Mouse (Mus musculus): Measurements from ENCODE around the gene Gabrp. TPM values are rescaled to one million over a fixed set of nuclear protein-coding genes. Genes with fewer than 3 reads are reported as not detected.

The Gabrp gene
- total and polyA plus RNA-seq, 3 experiments, result 0.08 TPM; not detected in 2

- Histone ChIP-seq H3K79me2 (replicated peaks; ENCODE audit: control insufficient read depth, extremely low read depth, insufficient read depth, poor library complexity, severe bottlenecking) (no peaks in the 10 kb centered on the region), H3K27ac (ENCODE audit: insufficient read depth, low read depth) (no peak within 1 kb of the TSS), H3K9me3 (replicated peaks; ENCODE audit: low read length) (no peaks in the 10 kb centered on the region), H3K27me3 (replicated peaks) (peaks cover 41% of the 10 kb centered on the region), H3K4me3 (replicated peaks in 1 of 3; ENCODE audit: low read depth in 2 of 3, low read length in 2 of 3, poor library complexity in 1 of 3) (no peak within 1 kb of the TSS), H3K9ac (ENCODE audit: insufficient read depth, low read depth) (no peak within 1 kb of the TSS), H3K36me3 (replicated peaks in 1 of 2; ENCODE audit: control insufficient read depth in 1 of 2, insufficient read depth in 1 of 2, low read length in 1 of 2) (no peaks in the 10 kb centered on the region), H3K4me2 (ENCODE audit: insufficient read depth, low read depth, poor library complexity, severe bottlenecking) (no peak within 1 kb of the TSS), H3K4me1 (ENCODE audit: control insufficient read depth in 1 of 2, insufficient read depth in 2 of 2) (no peaks in the 10 kb centered on the region; a peak in 1 of 4 replicates)
- no peak for TF ChIP-seq MXI1 (IDR thresholded peaks at IDR 0.05; ENCODE audit: low read depth, low read length)
- TF ChIP-seq MAFK (IDR thresholded peaks at IDR 0.05; ENCODE audit: insufficient replicate concordance, low read length), result no peak
- dilution Hi-C loops (cut with MboI; ENCODE audit: extremely low pct_ligation_motif_present, extremely low pct_unique_long_range_greater_than_20kb, low sequenced_read_pairs), result no loop called here
- no peak for DNase-seq (ENCODE audit: extremely low read depth)
- in situ Hi-C loops (cut with MboI; ENCODE audit: low pct_ligation_motif_present, low pct_unique_long_range_greater_than_20kb, low sequenced_read_pairs), result no loop called here
Observed at GRCm38 (mm10) chr11:33598986-33599385, 20.2 kb upstream of the Gabrp start, which contains the start of gene D130052B06Rik. Gene D130052B06Rik (plus strand): TSS chr11:33599302.

- TF ChIP-seq MAFK (IDR thresholded peaks at IDR 0.05; ENCODE audit: insufficient replicate concordance, low read length) (no peak), ZKSCAN1 (IDR thresholded peaks at IDR 0.05; ENCODE audit: borderline replicate concordance, low read depth, low read length) (no peak), HCFC1 (IDR thresholded peaks at IDR 0.05; ENCODE audit: low read depth, low read length) (no peak), GABPA (IDR thresholded peaks at IDR 0.05; ENCODE audit: insufficient replicate concordance, low read depth, low read length) (no peak)
- dilution Hi-C loops (cut with MboI; ENCODE audit: extremely low pct_ligation_motif_present, extremely low pct_unique_long_range_greater_than_20kb, low sequenced_read_pairs), result no loop called here
- in situ Hi-C loops (cut with MboI; ENCODE audit: low pct_ligation_motif_present, low pct_unique_long_range_greater_than_20kb, low sequenced_read_pairs), result no loop called here
- DNase-seq (ENCODE audit: extremely low read depth), result no peak
- no peaks in the 10 kb centered on the region for H3K36me3 ChIP-seq (replicated peaks in 1 of 2; ENCODE audit: control insufficient read depth in 1 of 2, insufficient read depth in 1 of 2, low read length in 1 of 2)
- H3K9ac ChIP-seq (ENCODE audit: insufficient read depth, low read depth), result no peak overlapping the region
- no peak overlapping the region for H3K27ac ChIP-seq (ENCODE audit: insufficient read depth, low read depth)
- peaks cover 32% of the 10 kb centered on the region for H3K27me3 ChIP-seq (replicated peaks)
- no peaks in the 10 kb centered on the region; a peak in 1 of 4 replicates for H3K4me1 ChIP-seq (ENCODE audit: control insufficient read depth in 1 of 2, insufficient read depth in 2 of 2)
- H3K4me2 ChIP-seq (ENCODE audit: insufficient read depth, low read depth, poor library complexity, severe bottlenecking), result no peak overlapping the region
- H3K79me2 ChIP-seq (replicated peaks; ENCODE audit: control insufficient read depth, extremely low read depth, insufficient read depth, poor library complexity, severe bottlenecking), result no peaks in the 10 kb centered on the region
- no peak overlapping the region for H3K4me3 ChIP-seq (replicated peaks in 1 of 3; ENCODE audit: low read depth in 2 of 3, low read length in 2 of 3, poor library complexity in 1 of 3)
- H3K9me3 ChIP-seq (replicated peaks; ENCODE audit: low read length), result no peaks in the 10 kb centered on the region
Observed at GRCm38 (mm10) chr11:33596655-33597054, 17.9 kb upstream of the Gabrp start.

- Histone ChIP-seq H3K27me3 (replicated peaks) (peaks cover 5% of the 10 kb centered on the region), H3K4me2 (ENCODE audit: insufficient read depth, low read depth, poor library complexity, severe bottlenecking) (no peak overlapping the region), H3K27ac (ENCODE audit: insufficient read depth, low read depth) (no peak overlapping the region), H3K9me3 (replicated peaks; ENCODE audit: low read length) (no peaks in the 10 kb centered on the region), H3K4me1 (ENCODE audit: control insufficient read depth in 1 of 2, insufficient read depth in 2 of 2) (no peaks in the 10 kb centered on the region; a peak in 1 of 4 replicates), H3K4me3 (replicated peaks in 1 of 3; ENCODE audit: low read depth in 2 of 3, low read length in 2 of 3, poor library complexity in 1 of 3) (no peak overlapping the region), H3K79me2 (replicated peaks; ENCODE audit: control insufficient read depth, extremely low read depth, insufficient read depth, poor library complexity, severe bottlenecking) (no peaks in the 10 kb centered on the region), H3K36me3 (replicated peaks in 1 of 2; ENCODE audit: control insufficient read depth in 1 of 2, insufficient read depth in 1 of 2, low read length in 1 of 2) (no peaks in the 10 kb centered on the region), H3K9ac (ENCODE audit: insufficient read depth, low read depth) (no peak overlapping the region)
- TF ChIP-seq POLR2AphosphoS2 (IDR thresholded peaks at IDR 0.05; ENCODE audit: low read depth, low read length), result no peak
- dilution Hi-C loops (cut with MboI; ENCODE audit: extremely low pct_ligation_motif_present, extremely low pct_unique_long_range_greater_than_20kb, low sequenced_read_pairs) (no loop called here), in situ Hi-C loops (cut with MboI; ENCODE audit: low pct_ligation_motif_present, low pct_unique_long_range_greater_than_20kb, low sequenced_read_pairs) (no loop called here)
- no peak for DNase-seq (ENCODE audit: extremely low read depth)
Observed at GRCm38 (mm10) chr11:33592826-33593225, 14.1 kb upstream of the Gabrp start.

GRCm38 (mm10) chr11:33590771-33591170 lies 12.0 kb upstream of the Gabrp start:
- Histone ChIP-seq H3K27me3 (replicated peaks) (peaks cover 2% of the 10 kb centered on the region), H3K27ac (ENCODE audit: insufficient read depth, low read depth) (no peak overlapping the region), H3K4me1 (ENCODE audit: control insufficient read depth in 1 of 2, insufficient read depth in 2 of 2) (no peaks in the 10 kb centered on the region; a peak in 1 of 4 replicates), H3K9me3 (replicated peaks; ENCODE audit: low read length) (no peaks in the 10 kb centered on the region), H3K4me3 (replicated peaks in 1 of 3; ENCODE audit: low read depth in 2 of 3, low read length in 2 of 3, poor library complexity in 1 of 3) (no peak overlapping the region), H3K4me2 (ENCODE audit: insufficient read depth, low read depth, poor library complexity, severe bottlenecking) (no peak overlapping the region), H3K79me2 (replicated peaks; ENCODE audit: control insufficient read depth, extremely low read depth, insufficient read depth, poor library complexity, severe bottlenecking) (no peaks in the 10 kb centered on the region), H3K9ac (ENCODE audit: insufficient read depth, low read depth) (no peak overlapping the region), H3K36me3 (replicated peaks in 1 of 2; ENCODE audit: control insufficient read depth in 1 of 2, insufficient read depth in 1 of 2, low read length in 1 of 2) (no peaks in the 10 kb centered on the region)
- in situ Hi-C loops (cut with MboI; ENCODE audit: low pct_ligation_motif_present, low pct_unique_long_range_greater_than_20kb, low sequenced_read_pairs) (no loop called here), dilution Hi-C loops (cut with MboI; ENCODE audit: extremely low pct_ligation_motif_present, extremely low pct_unique_long_range_greater_than_20kb, low sequenced_read_pairs) (no loop called here)
- TF ChIP-seq CTCF (conservative IDR thresholded peaks at IDR 0.05 in 1 of 2, IDR thresholded peaks at IDR 0.05 in 1 of 2; ENCODE audit: low read depth in 2 of 2, low read length in 2 of 2) (no peak), MAZ (IDR thresholded peaks at IDR 0.05; ENCODE audit: low read depth, low read length) (no peak), ETS1 (conservative IDR thresholded peaks at IDR 0.05; ENCODE audit: low read depth, low read length) (no peak), POLR2A (IDR thresholded peaks at IDR 0.05; ENCODE audit: low read depth, low read length) (no peak)
- DNase-seq (ENCODE audit: extremely low read depth), result no peak
